Comparison of ENCODE assay signal across 7 mouse cellular contexts in genomic region chr6:41761702-41762369, GRCm38 (mm10). TPM values are rescaled to one million over a fixed set of nuclear protein-coding genes. Genes with fewer than 3 reads are reported as not detected.
DNase-seq lines count a peak whose midpoint lies in the region; ATAC-seq and TF ChIP-seq lines count a peak whose summit lies in the region.

No protein-coding gene starts in this region.

- ATAC-seq in liver, embryonic 14.5 days (ENCODE audit: insufficient read depth) = no peak
- ATAC-seq in neural tube, embryonic 15.5 days (ENCODE audit: low FRiP score) = peak; percentile 92

- H3K27me3 ChIP-seq in liver, embryonic 14.5 days (ENCODE audit: control insufficient read depth, insufficient read depth, low read length) = no peaks in the 10 kb centered on the region
- no peaks in the 10 kb centered on the region for H3K27me3 ChIP-seq in neural tube, embryonic 15.5 days (replicated peaks)

- 5% methylated on average over 1 of the region's 1 CpGs for WGBS in liver, embryonic 14.5 days (ENCODE audit: insufficient replicate concordance)
- 5% methylated on average over 1 of the region's 1 CpGs for WGBS in neural tube, embryonic 15.5 days

- H3K4me1 ChIP-seq in ES-E14 (ENCODE audit: control insufficient read depth in 2 of 2, insufficient read depth in 2 of 2, low read length in 2 of 2, poor library complexity in 1 of 2) = no peaks in the 10 kb centered on the region
- peaks cover 2 to 3% of the 10 kb centered on the region in 2 experiments; a peak in 2 of 4 replicates for H3K4me1 ChIP-seq in liver, embryonic 14.5 days (replicated peaks; ENCODE audit: control insufficient read depth in 2 of 2, insufficient read depth in 2 of 2, low read length in 1 of 2)
- H3K4me1 ChIP-seq in neural tube, embryonic 15.5 days = no peaks in the 10 kb centered on the region

- no peaks in the 10 kb centered on the region for H3K9me3 ChIP-seq in ES-E14 (ENCODE audit: control insufficient read depth, insufficient read depth, low read depth, low read length)
- no peaks in the 10 kb centered on the region for H3K9me3 ChIP-seq in liver, embryonic 14.5 days (ENCODE audit: control insufficient read depth, low read length)
- no peaks in the 10 kb centered on the region for H3K9me3 ChIP-seq in neural tube, embryonic 15.5 days (replicated peaks)

- peak; percentile 87 for TF ChIP-seq CTCF in liver, embryonic 14.5 days (IDR thresholded peaks at IDR 0.05; ENCODE audit: low read depth)

- H3K36me3 ChIP-seq in ES-E14 (ENCODE audit: control insufficient read depth, insufficient read depth, low read length, poor library complexity, severe bottlenecking) = no peaks in the 10 kb centered on the region
- no peaks in the 10 kb centered on the region for H3K36me3 ChIP-seq in liver, embryonic 14.5 days (replicated peaks; ENCODE audit: control insufficient read depth, insufficient read depth, low read depth)
- H3K36me3 ChIP-seq in neural tube, embryonic 15.5 days = no peaks in the 10 kb centered on the region

- H3K27ac ChIP-seq in ES-E14 (ENCODE audit: insufficient read depth, low read depth, low read length, poor library complexity, severe bottlenecking) = no peak overlapping the region
- no peak overlapping the region for H3K27ac ChIP-seq in liver, embryonic 14.5 days
- no peak overlapping the region for H3K27ac ChIP-seq in neural tube, embryonic 15.5 days (replicated peaks)

- in situ Hi-C loops in ES-E14 (cut with MboI; ENCODE audit: low sequenced_read_pairs in 2 of 2, unreplicated experiment in 2 of 2) = no loop called here

- no peak overlapping the region for H3K4me3 ChIP-seq in ES-E14 (ENCODE audit: insufficient read depth in 1 of 2, low read depth in 1 of 2, low read length in 2 of 2, poor library complexity in 1 of 2, severe bottlenecking in 1 of 2)
- H3K4me3 ChIP-seq in liver, embryonic 14.5 days (ENCODE audit: insufficient read depth in 1 of 2, low read depth in 2 of 2, low read length in 2 of 2) = no peak overlapping the region
- H3K4me3 ChIP-seq in neural tube, embryonic 15.5 days (replicated peaks) = no peak overlapping the region

- intact Hi-C loops in heart, postnatal 10 days (cut with DNase I) = loop anchor here (2.0 to 10.0 kb wide), 3 partner anchors 499 to 821 kb away; partner anchors contain the start of genes Fam131b and Tmem139

- no peak overlapping the region for H3K4me2 ChIP-seq in liver, embryonic 14.5 days (ENCODE audit: low read depth)
- no peak overlapping the region for H3K4me2 ChIP-seq in neural tube, embryonic 15.5 days

- H3K9ac ChIP-seq in ES-E14 (ENCODE audit: insufficient read depth, low read depth, low read length, poor library complexity, severe bottlenecking) = no peak overlapping the region
- H3K9ac ChIP-seq in liver, embryonic 14.5 days (replicated peaks) = no peak overlapping the region
- no peak overlapping the region for H3K9ac ChIP-seq in neural tube, embryonic 15.5 days (replicated peaks)

- DNase-seq in ES-E14 (ENCODE audit: low read depth, low spot score) = peak; percentile 44
- peak; percentile 55 for DNase-seq in adrenal gland, adult 2 months
- peak; percentile 76 for DNase-seq in embryo, embryonic 11 days
- peak; percentile 48 to 70 for DNase-seq in heart, postnatal 10 days
- peak; percentile 66 for DNase-seq in kidney, postnatal 14 days
- peak; percentile 29 to 46 (median 36) for DNase-seq in liver, embryonic 14.5 days (ENCODE audit: low read depth in 3 of 3, low spot score in 3 of 3)

- no peak for TF ChIP-seq EP300 in liver, embryonic 14.5 days (IDR thresholded peaks at IDR 0.05; ENCODE audit: low read depth)

TF ChIP-seq in ES-E14, 5 proteins besides CTCF, POLR2A, EP300 and RAD21:
- TF ChIP-seq ZC3H11A (IDR thresholded peaks at IDR 0.05; ENCODE audit: borderline replicate concordance, low read depth, low read length) (peak; percentile 84), HCFC1 (IDR thresholded peaks at IDR 0.05; ENCODE audit: borderline replicate concordance, insufficient read depth, low read length) (no peak)

RNA-seq across cellular contexts. Expression of gene Olfr459, which starts 13.1 kb away (rescaled TPM):
- 0.71 and 0.85 TPM in 2 replicates for total RNA-seq in ES-E14 (2012; rRNA removed)
- not detected for total RNA-seq in adrenal gland, adult 2 months (2021)
- polyA plus RNA-seq in adrenal gland, adult 2 months (2012; rRNA removed) = not detected in 2 replicates
- total RNA-seq in heart, postnatal 10 days (2021) = not detected
- not detected in 2 replicates for polyA plus RNA-seq in liver, embryonic 14.5 days (2012; rRNA removed)
- not detected in 2 replicates for polyA plus RNA-seq in liver, embryonic 14.5 days (2014; fragmentation: Nextera tagmentation; extraction: Ambion mirVana)
- polyA plus RNA-seq in neural tube, embryonic 15.5 days (2015; fragmentation: Nextera tagmentation; extraction: Ambion mirVana) = not detected in 2 replicates

RNA-seq across cellular contexts. Expression of gene Kel, which starts 57.7 kb away (rescaled TPM):
- total RNA-seq in ES-E14 (2012; rRNA removed) = 0.21 and 0.94 TPM in 2 replicates
- total RNA-seq in adrenal gland, adult 2 months (2021) = under 1 TPM in 1 of 2 experiments, not detected in 1; 0.32 TPM
- not detected in 2 replicates for polyA plus RNA-seq in adrenal gland, adult 2 months (2012; rRNA removed)
- total RNA-seq in heart, postnatal 10 days (2021) = under 1 TPM in 1 of 2 experiments, not detected in 1; 0.36 TPM
- 236 and 313 TPM in 2 replicates for polyA plus RNA-seq in liver, embryonic 14.5 days (2012; rRNA removed)
- 221 and 240 TPM in 2 replicates for polyA plus RNA-seq in liver, embryonic 14.5 days (2014; fragmentation: Nextera tagmentation; extraction: Ambion mirVana)
- 0.51 and 0.86 TPM in 2 replicates for polyA plus RNA-seq in neural tube, embryonic 15.5 days (2015; fragmentation: Nextera tagmentation; extraction: Ambion mirVana)
